Mouse (Mus musculus) kidney, postnatal 0 days (tissue): ENCODE results near the gene Bcl2. TPM values are rescaled to one million over a fixed set of nuclear protein-coding genes. Genes with fewer than 3 reads are reported as not detected.
A peak's percentile ranks its signal among the peaks of the same experiment; 100 is the strongest.

ENCODE experiments used
- ATAC-seq: fragments of 200-750 bp; cut with Nextera tagmentation; replicated peaks from 2 replicates; pipeline ENCODE4 v1.8.0; 2017; ENCODE audit warnings: low read depth, moderate number of reproducible peaks, moderate TSS enrichment, moderate library complexity; ENCODE audit not compliant: low FRiP score
- DNase-seq: peaks from one replicate; pipeline ENCODE4 v3.0.0-alpha.2; 2016; ENCODE audit warnings: low spot score
- H3K27ac ChIP-seq: fragments of 300-500 bp; sonication (generic); 2 replicates; pipeline ENCODE4 v1.5.1; 2014; ENCODE audit warnings: mild to moderate bottlenecking
- H3K27me3 ChIP-seq: fragments of 300-500 bp; sonication (generic); 2 replicates; pipeline ENCODE4 v1.6.1; 2014; ENCODE audit warnings: low read length, mixed read lengths; ENCODE audit not compliant: insufficient read depth
- H3K36me3 ChIP-seq: fragments of 300-500 bp; sonication (generic); 2 replicates; pipeline ENCODE4 v1.6.1; 2014; ENCODE audit warnings: low read length, mixed read lengths; ENCODE audit not compliant: insufficient read depth
- H3K4me1 ChIP-seq: fragments of 300-500 bp; sonication (generic); replicated peaks from 2 replicates; pipeline ENCODE4 v1.6.1; 2014; ENCODE audit warnings: antibody characterized with exemption, low read length, mixed read lengths; ENCODE audit not compliant: insufficient read depth
- H3K4me2 ChIP-seq: fragments of 300-500 bp; sonication (generic); 2 replicates; pipeline ENCODE4 v1.6.1; 2014; ENCODE audit warnings: mild to moderate bottlenecking, low read length, moderate library complexity, mixed read lengths
- H3K4me3 ChIP-seq: fragments of 300-500 bp; sonication (generic); replicated peaks from 2 replicates; pipeline ENCODE4 v1.5.1; 2014; ENCODE audit warnings: low read depth, low read length
- H3K9ac ChIP-seq: fragments of 300-500 bp; sonication (generic); 2 replicates; pipeline ENCODE4 v1.6.1; 2014; ENCODE audit warnings: low read depth, low read length
- H3K9me3 ChIP-seq: fragments of 300-500 bp; sonication (generic); replicated peaks from 2 replicates; pipeline ENCODE4 v1.6.1; 2016; ENCODE audit warnings: low read length, inconsistent platforms, mixed read lengths
- CTCF ChIP-seq: IDR thresholded peaks from 2 replicates; pipeline ENCODE4 v1.5.1; 2016; ENCODE audit warnings: antibody characterized with exemption, low read depth, mild to moderate bottlenecking, moderate library complexity
- WGBS: fragments of 180-500 bp; shearing (Covaris S2); extraction: QIAGEN DNeasy Blood & Tissue Kit; methylation state at CpG from one replicate; pipeline ENCODE4 v1.1.7; 2014; 5-methylcytosine and 5-hydroxymethylcytosine counted together
- polyA plus RNA-seq: library from polyadenylated mRNA; unstranded; fragments of >200 nt; fragmentation: Nextera tagmentation; extraction: Ambion mirVana; gene quantifications from 2 replicates; pipeline ENCODE4 v1.2.1, GENCODE M21; 2015

The Bcl2 gene
- polyA plus RNA-seq, 1 experiment from 2014 or later: 11.7 TPM

DNA sequence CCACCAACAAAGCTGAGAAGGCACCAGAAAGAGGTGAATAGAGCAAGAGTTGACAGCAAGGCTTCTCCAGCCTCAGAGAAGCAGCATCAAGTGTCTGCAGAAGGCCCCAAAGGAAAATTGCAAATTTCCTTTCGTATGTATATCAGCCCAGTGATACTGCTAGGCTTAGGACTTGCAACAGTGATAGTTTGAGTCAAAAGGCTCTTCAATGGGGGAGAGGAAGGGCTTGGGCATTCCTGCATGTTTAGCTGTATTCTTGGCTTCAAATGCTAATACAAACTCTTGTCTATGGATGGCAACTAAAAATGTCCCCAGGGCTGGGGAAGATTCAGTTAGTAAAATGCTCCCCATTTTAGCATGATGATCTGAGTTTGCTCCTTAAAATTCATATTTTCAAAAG, 149.6 kb downstream of the Bcl2 start:
- 81% methylated on average over 1 of the region's 1 CpGs for WGBS
- Histone ChIP-seq H3K9me3 (no peaks in the 10 kb centered on the region), H3K27ac (no peak overlapping the region), H3K4me1 (peaks cover 17% of the 10 kb centered on the region; the same call in 1 of the 2 replicates), H3K27me3 (no peaks in the 10 kb centered on the region), H3K36me3 (no peaks in the 10 kb centered on the region), H3K4me3 (no peak overlapping the region), H3K4me2 (no peak overlapping the region), H3K9ac (no peak overlapping the region)
- DNase-seq: no peak
- no peak for ATAC-seq
- TF ChIP-seq CTCF: no peak

DNA sequence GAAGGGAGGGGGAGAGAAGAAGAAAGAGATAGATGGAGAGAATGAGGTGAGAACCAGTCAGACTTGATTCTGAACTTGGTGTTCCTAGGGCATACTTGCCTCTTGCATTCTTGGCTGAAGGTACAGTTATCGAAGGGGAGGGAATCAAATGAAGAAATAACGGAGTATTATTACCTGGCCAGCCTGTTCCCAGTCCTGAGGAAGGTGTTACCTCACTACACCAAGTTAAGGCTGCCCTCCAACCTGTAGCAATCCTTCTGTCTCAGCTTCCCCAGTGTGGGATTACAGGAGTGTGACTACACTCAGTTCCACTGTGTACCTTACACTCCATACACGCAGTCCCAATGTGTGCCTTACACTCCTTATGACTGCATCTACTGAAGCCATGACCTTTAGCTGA, 151.3 kb downstream of the Bcl2 start:
- H3K9ac ChIP-seq: no peak overlapping the region
- DNase-seq (no peak), ATAC-seq (no peak)
- WGBS: 85% methylated on average over 3 of the region's 3 CpGs
- no peak for TF ChIP-seq CTCF
- H3K4me3 ChIP-seq: no peak overlapping the region
- no peaks in the 10 kb centered on the region for H3K9me3 ChIP-seq
- peaks cover 17% of the 10 kb centered on the region; the same call in 1 of the 2 replicates for H3K4me1 ChIP-seq
- H3K4me2 ChIP-seq: no peak overlapping the region
- no peaks in the 10 kb centered on the region for H3K27me3 ChIP-seq
- no peaks in the 10 kb centered on the region for H3K36me3 ChIP-seq
- H3K27ac ChIP-seq: no peak overlapping the region

DNA sequence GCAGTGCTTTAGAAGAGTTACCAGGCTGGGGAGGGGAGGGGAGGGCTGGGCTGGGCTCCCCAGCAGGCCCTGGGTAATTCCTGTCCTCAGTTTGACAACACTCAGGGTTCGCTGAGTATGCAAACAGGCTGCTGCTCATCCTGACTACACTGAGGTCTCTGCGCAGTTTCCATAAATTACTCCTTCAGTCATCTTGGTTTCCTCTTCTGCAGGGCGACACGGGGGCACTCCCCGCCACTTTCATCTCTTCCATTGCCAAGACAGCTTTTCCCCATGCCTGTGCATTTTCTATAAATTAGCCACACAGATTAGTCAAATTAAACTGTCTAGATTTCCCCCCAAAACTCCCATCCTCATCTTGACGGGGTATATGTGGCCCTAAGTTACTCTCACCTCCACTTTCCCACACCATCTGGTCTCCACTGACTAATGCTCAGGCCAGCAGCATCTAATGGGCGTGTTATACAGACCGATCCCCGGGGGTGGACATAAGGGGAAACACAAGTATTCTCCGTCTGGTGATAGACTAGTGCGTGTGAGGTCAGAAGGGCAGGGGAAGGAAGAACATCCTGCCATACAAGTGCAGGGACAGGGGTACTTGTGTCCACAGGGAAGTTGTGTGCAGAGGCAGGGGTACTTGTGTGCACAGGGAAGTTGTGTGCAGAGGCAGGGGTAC, 152.9 kb downstream of the Bcl2 start:
- WGBS: 48% methylated on average over 11 of the region's 11 CpGs

DNA sequence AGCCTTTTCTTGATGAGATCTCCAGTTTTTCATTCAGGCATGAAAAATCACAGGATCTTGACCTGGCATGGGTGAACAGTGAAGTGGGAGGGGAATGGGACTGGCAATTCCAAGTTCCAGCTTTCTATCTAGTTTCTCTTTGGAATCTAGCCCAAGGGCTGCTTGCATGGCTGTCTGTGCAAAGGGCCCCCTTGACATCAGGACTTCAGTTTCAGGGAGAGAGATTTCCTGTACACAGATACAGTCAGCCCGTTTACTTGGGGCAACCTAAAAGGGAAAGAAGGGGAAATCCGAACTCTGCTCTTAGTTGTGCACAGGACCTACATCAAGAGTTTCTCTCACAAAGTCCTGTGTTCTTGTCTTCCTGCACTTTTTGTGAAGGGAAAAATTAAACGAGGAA, 154.0 kb downstream of the Bcl2 start:
- no peak for TF ChIP-seq CTCF
- WGBS: 51% methylated on average over 3 of the region's 3 CpGs

More for the DNA sequence above, 152.9 kb downstream of the Bcl2 start:
- H3K4me2 ChIP-seq: no peak overlapping the region
- no peak overlapping the region for H3K9ac ChIP-seq
- no peaks in the 10 kb centered on the region for H3K36me3 ChIP-seq
- ATAC-seq (no peak; the same call in 1 of the 2 replicates), DNase-seq (no peak)
- no peaks in the 10 kb centered on the region for H3K9me3 ChIP-seq
- peaks cover 14% of the 10 kb centered on the region; the same call in 1 of the 2 replicates for H3K4me1 ChIP-seq
- no peak for TF ChIP-seq CTCF
- no peak overlapping the region for H3K4me3 ChIP-seq
- no peak overlapping the region for H3K27ac ChIP-seq
- H3K27me3 ChIP-seq: no peaks in the 10 kb centered on the region

DNA sequence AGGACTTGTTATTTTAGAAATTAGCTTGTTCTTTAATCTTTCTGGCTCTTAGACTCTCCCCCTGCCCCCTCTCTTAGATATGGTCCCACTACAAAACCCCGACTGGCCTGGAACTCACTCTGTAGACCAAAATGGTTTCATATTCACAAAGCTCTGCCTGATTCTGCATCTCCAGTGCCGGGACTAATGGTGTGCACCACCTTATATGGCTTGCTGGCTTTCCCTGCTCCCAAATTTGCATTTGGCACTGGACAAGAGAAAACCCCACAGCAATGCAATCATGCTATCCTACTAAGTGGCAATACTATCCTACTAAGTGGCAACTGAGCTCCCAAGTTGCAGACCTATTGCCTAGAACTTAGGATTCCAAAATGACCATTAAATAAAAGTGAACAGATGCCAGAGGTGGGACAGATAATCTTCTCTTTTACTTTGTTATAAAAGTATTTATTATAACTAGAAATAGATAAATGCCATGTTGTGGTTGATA, 154.9 kb downstream of the Bcl2 start:
- no peaks in the 10 kb centered on the region for H3K27me3 ChIP-seq
- WGBS: 82% methylated on average over 2 of the region's 2 CpGs
- H3K4me3 ChIP-seq: no peak overlapping the region
- H3K4me2 ChIP-seq: no peak overlapping the region
- no peaks in the 10 kb centered on the region for H3K36me3 ChIP-seq
- H3K4me1 ChIP-seq: peaks cover 14% of the 10 kb centered on the region; the same call in 1 of the 2 replicates
- ATAC-seq (no peak), DNase-seq (no peak)
- H3K9me3 ChIP-seq: no peaks in the 10 kb centered on the region
- no peak overlapping the region for H3K27ac ChIP-seq
- no peak overlapping the region for H3K9ac ChIP-seq
- TF ChIP-seq CTCF: no peak

More for the DNA sequence above, 154.0 kb downstream of the Bcl2 start:
- no peaks in the 10 kb centered on the region for H3K36me3 ChIP-seq
- peak overlapping the region; percentile 25; the same call in 1 of the 2 replicates for H3K27ac ChIP-seq
- H3K9ac ChIP-seq: no peak overlapping the region
- peaks cover 14% of the 10 kb centered on the region; the same call in 1 of the 2 replicates for H3K4me1 ChIP-seq
- H3K27me3 ChIP-seq: no peaks in the 10 kb centered on the region
- no peak for DNase-seq
- ATAC-seq: no peak
- H3K9me3 ChIP-seq: no peaks in the 10 kb centered on the region
- H3K4me2 ChIP-seq: no peak overlapping the region
- no peak overlapping the region for H3K4me3 ChIP-seq

DNA sequence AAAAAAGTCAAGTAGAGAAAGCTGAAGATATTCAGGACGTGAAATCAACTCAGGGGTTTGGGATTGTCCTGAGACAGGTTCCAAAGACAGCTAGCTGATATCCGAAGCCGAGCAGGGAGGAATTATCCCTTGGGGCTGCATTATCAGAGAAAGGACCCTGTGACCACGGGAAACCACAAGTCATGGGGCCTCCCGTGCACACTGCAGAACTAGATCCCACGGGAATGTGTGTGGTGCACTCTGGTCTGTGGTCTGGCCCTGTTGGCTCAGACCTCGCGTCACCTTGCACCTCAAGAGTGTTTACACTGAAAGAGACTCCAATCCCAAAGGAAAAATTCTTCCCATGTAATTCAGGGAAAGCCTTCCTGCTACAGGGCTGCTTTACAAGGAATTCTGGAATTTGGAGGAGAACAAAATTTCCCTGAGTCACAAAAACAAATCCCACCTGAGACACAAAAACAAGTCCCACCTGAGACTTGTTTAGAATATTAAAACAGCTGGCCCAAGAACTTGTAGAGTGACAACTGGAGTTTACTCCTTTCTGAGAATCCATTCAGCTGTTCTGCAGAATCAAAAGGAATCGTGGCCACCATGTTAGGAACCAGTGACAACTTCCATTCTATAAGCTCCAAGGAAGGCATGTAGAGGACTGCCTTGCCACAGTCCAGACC, 158.4 kb downstream of the Bcl2 start:
- no peak for TF ChIP-seq CTCF
- no peak overlapping the region for H3K9ac ChIP-seq
- WGBS: 54% methylated on average over 9 of the region's 9 CpGs
- H3K27ac ChIP-seq: no peak overlapping the region
- H3K4me2 ChIP-seq: no peak overlapping the region
- H3K36me3 ChIP-seq: no peaks in the 10 kb centered on the region
- no peaks in the 10 kb centered on the region for H3K9me3 ChIP-seq
- H3K4me3 ChIP-seq: no peak overlapping the region
- ATAC-seq (no peak), DNase-seq (no peak)
- peaks cover 7% of the 10 kb centered on the region; the same call in 1 of the 2 replicates for H3K4me1 ChIP-seq
- no peaks in the 10 kb centered on the region for H3K27me3 ChIP-seq
